Mouse (Mus musculus): ENCODE measurements at regions not wholly inside any gene's neighbourhood (a gene's known extent, or its start where the extent isn't known, plus 50 kb on each side); places are given as distances from the start of the nearest gene placed in this dataset.

DNA sequence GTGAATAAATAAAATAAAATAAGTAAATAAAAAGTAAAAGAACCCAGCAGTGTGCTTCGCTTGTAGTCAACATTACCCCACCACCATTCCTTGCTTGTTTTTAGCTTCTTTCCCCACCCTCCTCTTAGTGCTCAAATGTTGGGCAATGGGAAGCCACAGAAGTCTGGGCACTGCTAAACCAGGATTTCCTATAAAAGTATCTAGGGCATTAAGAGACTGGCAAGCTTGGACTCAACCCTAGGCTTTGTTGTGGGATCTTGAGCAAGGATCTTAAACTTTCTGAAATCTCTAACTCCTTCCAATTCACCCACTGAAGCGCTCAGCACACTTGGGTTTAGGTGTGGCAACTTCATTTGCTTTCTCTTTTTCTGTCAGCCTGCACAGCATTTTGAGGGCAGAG, 262.6 kb downstream of the Btg1 start:
- CTCF ChIA-PET = no interaction called here
- POLR2A ChIA-PET = no interaction called here

GRCm38 (mm10) chr10:96880771-96881170, 264.0 kb downstream of the Btg1 start:
- ChIA-PET CTCF (no interaction called here), POLR2A (no interaction called here)

DNA sequence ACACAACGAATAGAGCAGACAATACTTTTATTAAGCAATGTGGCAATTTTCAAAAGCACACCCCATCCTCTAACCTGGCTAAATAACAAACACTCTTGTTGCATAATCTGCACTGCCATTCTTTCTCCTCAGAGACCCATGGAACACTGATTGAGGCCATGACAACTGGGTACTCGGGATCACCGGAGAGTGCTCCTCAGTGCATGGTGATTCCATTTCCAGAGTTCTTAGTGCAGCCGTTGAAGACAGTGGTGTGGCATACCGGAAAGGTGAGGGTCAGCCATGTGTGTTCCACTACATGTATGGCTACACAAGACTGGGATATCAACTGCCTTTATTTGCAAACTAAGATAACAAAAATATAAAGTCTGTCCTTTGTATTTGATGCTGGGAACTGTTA, 264.4 kb downstream of the Btg1 start:
- POLR2A ChIA-PET = no interaction called here
- CTCF ChIA-PET = no interaction called here

- ChIA-PET POLR2A (no interaction called here), CTCF (no interaction called here)
Measured at GRCm38 (mm10) chr10:96881660-96882059, 264.9 kb downstream of the Btg1 start.

DNA sequence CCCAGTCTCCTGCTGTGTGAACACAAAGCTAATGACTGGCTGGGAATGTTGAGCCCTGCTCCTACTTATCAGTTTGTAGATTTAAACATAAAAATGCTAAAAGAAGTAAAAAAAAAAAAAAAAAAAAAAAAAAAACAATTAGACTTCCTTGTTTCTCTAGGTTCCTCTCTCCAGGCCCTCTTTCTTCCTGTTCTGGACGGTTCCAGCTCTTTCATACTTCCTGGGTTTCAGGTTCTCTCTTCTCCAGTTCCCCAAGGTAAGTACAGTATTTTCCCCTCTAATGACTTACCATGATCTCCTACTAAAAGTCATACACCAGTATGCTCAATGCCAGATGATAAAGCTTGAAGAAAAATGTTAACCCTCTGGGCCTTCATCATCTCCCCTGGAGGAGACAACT, 284.3 kb downstream of the Btg1 start:
- CTCF ChIA-PET = interaction anchor here in 1 of 4 experiments (0.7 kb wide), 1 partner anchor 790 kb away, joined by 4 read pairs; no protein-coding TSS in a partner anchor
- POLR2A ChIA-PET = interaction anchor here in 3 of 4 experiments (0.5 to 1.1 kb wide), 3 partner anchors 285 to 1261 kb away, joined by 3 to 9 read pairs (median 3); partner anchors contain the start of gene Btg1 (in 1 of the 3)

DNA sequence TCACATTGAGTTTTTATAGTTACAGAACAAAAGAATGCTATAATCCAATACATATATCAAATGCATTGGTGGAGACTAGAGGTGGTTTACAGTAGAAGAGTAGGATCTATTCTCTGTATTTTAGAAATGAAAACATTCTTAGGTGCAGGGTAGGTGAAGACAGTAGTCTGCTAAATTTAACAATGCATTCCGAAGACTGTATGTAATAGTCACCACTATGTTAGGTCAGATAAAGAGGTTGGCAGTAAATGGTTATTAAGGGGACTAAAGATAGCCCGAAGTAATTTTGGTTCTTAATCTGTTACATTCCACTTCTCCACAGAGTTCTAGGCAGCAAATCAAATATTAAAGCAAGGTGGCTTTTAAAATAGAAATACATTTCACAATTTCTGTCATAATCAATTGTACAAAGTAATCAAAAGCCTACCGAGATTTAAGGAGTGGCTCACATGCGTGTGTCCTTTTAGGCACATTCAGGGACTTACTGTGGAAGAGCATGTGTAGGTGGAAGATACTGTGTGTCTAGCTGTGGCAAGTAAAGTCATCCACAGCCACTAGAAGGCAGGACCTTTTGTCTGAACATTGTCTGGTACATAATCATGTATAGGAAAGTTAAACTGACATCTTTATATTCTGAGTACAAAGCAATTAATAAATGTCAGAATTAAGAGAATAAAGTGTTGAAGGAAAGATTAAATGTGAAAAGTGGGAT, 288.4 kb downstream of the Btg1 start:
- ChIA-PET POLR2A (no interaction called here), CTCF (no interaction called here)

GRCm38 (mm10) chr10:96909661-96910315, 293.0 kb downstream of the Btg1 start:
- CTCF ChIA-PET = no interaction called here

DNA sequence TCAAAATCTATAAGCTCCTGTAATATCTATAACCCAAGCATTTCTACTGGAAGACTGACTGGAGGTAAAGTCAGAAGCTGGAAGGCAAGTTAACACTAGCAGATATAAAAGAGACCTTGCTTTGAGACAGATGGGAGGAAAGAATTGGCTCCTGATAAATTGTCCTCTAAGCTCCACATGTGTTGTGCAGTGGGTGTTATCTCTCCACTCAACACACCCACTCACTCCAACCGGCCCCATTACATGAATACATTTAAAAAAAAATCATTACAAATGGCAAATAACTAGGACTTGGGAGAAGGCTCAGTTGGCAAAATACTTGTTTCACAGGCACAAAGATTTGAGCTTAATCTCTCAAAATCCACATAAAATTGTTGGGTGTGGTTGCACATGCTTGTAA, 304.4 kb downstream of the Btg1 start:
- CTCF ChIA-PET = interaction anchor here in 1 of 4 experiments (0.6 to 0.7 kb wide), 2 partner anchors 204 to 841 kb away, joined by 3 to 7 read pairs; no protein-coding TSS in a partner anchor
- POLR2A ChIA-PET = no interaction called here

More at GRCm38 (mm10) chr10:96909661-96910315, 293.0 kb downstream of the Btg1 start:
- POLR2A ChIA-PET = no interaction called here

- ChIA-PET POLR2A (interaction anchor here in 2 of 4 experiments (1.1 to 1.5 kb wide), 3 partner anchors 88 to 308 kb away, joined by 3 to 5 read pairs (median 4); partner anchors contain the start of gene Btg1 (in 2 of the 2)), CTCF (no interaction called here)
Measured at GRCm38 (mm10) chr10:96924266-96924672, 307.5 kb downstream of the Btg1 start.

DNA sequence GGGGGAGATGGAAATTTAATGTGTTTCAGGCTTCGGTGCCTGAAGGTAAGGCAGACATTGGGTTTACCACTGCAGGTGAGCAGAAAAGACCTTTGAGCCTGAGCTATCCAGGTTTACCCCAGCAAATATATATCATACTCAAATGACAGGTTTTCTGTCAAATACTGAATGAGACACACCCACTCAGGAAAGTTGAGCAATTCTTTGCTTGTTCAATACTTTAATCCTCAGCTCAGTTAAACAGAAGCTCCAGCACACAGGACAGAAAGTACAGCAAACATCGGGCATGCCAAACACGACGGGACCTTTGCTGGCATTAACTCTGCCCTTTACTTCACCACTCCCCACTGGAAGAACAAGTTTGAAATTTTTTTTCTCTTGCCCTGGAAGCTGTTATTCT, 307.9 kb downstream of the Btg1 start:
- ChIA-PET CTCF (no interaction called here), POLR2A (interaction anchor here in 2 of 4 experiments (1.1 to 1.5 kb wide), 3 partner anchors 89 to 308 kb away, joined by 3 to 5 read pairs (median 4); partner anchors contain the start of gene Btg1 (in 2 of the 2))

DNA sequence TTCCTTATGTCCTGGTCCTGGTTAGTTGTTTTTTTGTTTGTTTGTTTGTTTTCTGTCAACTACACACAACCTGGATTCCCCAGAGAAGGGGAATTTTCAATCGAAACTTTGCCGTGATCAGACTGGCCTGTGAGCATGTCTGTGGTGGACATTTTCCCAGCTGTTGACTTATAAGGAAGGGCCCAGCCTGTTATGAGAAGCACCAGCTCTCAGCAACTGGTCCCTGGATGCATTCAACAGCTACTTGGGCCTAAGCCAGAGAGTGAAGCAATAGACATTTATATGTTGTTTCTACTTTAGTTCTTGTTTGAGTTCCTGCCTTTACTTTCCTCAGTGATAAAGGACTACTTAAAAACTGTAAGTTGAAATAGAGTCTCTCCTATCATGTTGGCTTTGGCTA, 309.0 kb downstream of the Btg1 start:
- CTCF ChIA-PET = interaction anchor here in 1 of 4 experiments (0.5 kb wide), 1 partner anchor 450 kb away, joined by 4 read pairs; no protein-coding TSS in a partner anchor
- POLR2A ChIA-PET = interaction anchor here in 2 of 4 experiments (0.6 to 1.4 kb wide), 2 partner anchors 34 to 90 kb away, joined by 3 to 4 read pairs; no protein-coding TSS in a partner anchor

DNA sequence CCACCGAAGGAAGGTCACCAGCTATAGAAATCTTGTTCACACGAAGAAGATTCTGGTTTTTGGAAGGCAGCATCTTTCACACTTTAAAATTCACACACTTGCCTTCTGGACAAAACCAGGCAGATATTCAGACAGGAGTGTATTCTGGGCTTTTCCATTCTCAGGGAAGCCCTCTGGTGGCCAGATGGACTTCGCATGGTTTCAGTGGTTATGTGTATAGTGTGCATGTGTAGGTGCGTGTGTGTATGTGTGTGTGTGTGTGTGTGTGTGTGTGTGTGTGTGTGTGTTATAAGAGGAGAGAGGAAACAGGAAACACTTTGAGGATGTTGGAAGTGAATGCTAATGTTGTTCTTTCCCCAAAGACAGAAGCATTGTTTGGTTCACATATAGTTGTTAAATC, 317.9 kb downstream of the Btg1 start:
- POLR2A ChIA-PET = no interaction called here

DNA sequence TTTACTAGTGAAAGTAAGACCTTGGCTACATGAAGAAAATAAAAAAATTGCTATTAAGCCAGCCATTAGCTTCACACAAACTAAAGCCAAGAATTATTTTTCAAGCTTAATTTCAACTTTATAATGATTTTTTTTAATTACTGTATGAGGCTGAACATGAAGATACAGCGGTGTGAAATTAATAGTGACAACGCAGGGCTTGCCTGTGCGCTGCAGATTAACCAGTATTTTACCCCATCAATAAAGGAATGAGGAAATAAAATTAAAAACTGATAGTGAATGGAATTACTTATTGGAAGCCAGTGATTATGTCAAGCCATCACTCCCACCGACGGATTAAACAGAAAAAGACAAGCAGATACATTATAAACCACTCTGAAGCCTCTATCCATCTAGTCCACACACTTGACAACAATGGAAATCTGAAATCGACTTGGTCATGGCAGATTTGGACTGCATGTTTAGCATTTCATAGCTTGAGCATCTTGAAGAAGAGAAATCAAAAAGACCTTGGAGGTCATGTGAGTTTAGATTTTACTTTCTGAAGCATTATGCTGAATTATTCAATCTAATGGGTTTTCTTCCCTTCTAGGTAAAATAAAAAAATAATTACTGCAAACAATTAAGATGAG, 324.2 kb downstream of the Btg1 start:
- ChIA-PET POLR2A (interaction anchor here in 1 of 4 experiments (1.1 kb wide), 1 partner anchor 120 kb away, joined by 3 read pairs; no protein-coding TSS in a partner anchor), CTCF (no interaction called here)

More for the DNA sequence above, 317.9 kb downstream of the Btg1 start:
- CTCF ChIA-PET = no interaction called here

DNA sequence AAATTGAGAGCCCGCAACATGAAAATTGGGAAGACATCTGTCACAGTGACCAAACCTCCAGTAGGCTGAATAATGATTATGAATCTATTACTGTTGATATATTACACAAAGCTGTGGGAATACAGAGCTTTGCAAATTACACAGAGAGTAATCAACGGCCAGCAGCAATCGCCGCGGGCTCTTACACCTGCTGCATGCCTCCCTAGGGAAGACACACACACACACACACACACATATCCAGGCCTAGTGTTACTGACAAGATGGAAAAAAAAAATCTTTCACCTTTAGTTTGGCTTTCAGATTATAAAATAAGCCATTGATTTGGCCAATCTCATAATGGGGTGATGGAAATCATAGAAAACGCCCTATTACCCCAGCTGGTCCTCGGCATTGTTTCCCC, 327.4 kb downstream of the Btg1 start:
- ChIA-PET CTCF (no interaction called here), POLR2A (no interaction called here)

- ChIA-PET CTCF (no interaction called here), POLR2A (no interaction called here)
Measured at GRCm38 (mm10) chr10:96947971-96948370, 331.2 kb downstream of the Btg1 start.

DNA sequence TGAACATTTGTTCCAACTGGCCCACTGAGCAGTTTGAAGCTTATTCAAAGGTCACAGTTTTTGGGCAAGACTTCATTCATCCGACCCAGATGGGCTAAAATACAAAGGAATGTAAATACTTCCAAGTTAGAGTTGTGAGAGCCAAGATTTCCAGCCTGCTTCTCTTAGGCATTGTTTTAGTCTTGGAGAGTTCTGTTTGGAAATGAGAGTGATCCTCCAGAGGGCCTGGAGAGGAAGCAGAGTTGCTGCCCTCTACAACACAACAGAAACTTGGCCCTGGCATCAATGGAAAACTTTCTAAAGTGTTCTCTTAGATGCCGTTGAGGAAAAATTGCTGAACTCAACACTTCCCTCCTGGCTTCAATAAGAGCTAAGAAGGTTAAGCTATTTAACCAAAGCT, 332.1 kb downstream of the Btg1 start:
- ChIA-PET CTCF (no interaction called here), POLR2A (interaction anchor here in 1 of 4 experiments (1.0 kb wide), 1 partner anchor 332 kb away, joined by 3 read pairs; no protein-coding TSS in a partner anchor)

DNA sequence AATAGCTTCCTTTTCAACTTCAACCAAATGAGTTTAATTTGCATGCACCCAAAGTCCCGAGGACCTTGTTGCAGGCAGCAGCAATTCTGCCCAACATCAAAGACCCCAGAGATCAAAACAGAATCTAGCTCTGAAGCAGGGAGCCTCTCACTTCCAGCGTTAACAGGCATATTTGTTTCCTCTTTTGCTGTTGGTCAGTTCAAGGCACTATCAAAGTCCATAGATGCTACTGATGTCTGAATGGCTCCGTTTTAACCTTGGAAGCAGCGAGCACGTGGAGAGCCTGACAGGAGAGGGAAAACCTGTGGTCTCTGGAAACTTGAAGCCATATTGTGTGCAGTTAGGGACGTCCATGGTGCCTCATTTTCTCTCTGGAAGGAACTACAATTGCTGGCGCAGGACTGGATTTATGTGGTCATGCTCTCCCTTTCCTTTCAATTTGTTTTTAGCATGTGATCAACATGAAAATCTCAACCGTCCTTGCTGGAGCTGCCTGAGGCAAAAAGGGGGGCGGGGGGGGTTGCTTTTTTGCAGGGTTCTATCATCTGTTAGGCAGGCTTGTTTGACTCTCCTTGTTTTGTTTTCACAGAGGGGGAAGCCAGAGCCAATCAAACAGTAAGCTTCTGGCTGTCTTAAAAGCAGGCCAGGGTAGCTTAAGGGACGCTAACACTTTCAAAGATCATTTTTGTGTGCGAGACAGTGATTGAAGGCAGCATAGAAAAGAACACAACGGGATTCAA, 338.4 kb downstream of the Btg1 start:
- ChIA-PET POLR2A (no interaction called here), CTCF (no interaction called here)

DNA sequence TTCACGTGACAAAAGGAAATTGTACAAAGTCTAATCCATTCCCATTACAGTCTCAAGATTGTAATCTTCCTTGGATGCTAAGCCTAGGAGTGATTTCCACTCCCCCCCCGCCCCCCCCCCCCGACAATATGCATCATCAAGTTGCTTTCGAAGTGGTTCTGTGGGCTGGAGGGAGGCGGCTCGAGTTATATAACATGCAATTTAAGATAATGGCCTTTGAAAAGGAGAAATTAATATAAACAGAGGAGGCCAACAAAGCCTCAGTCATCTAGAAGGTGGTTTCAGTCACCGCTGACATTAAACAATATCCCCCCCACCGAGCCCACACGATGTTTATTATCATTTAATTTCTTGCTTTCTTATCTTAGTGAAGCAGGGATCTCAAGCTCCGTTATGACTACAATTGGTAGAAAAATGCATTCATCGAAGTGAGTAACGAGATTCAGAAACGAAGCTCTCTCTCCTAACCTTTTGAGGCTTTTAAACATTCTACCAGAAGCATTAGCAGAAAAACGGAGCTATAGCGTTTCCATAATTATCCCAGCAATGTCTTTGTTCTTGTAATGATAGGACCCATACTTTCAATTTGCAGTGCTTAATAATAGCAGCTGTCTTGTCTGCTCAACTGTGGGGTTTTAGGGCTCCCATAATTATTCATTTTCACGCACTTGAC, 339.1 kb downstream of the Btg1 start:
- POLR2A ChIA-PET = interaction anchor here in 1 of 4 experiments (0.6 kb wide), 1 partner anchor 339 kb away, joined by 3 read pairs; the partner anchor contains the start of gene Btg1
- CTCF ChIA-PET = interaction anchor here in 1 of 4 experiments (0.6 kb wide), 1 partner anchor 357 kb away, joined by 3 read pairs; no protein-coding TSS in a partner anchor

GRCm38 (mm10) chr10:96956449-96956834, 339.6 kb downstream of the Btg1 start:
- POLR2A ChIA-PET = interaction anchor here in 1 of 4 experiments (0.6 kb wide), 1 partner anchor 340 kb away, joined by 3 read pairs; the partner anchor contains the start of gene Btg1
- CTCF ChIA-PET = interaction anchor here in 1 of 4 experiments (0.6 kb wide), 1 partner anchor 357 kb away, joined by 3 read pairs; no protein-coding TSS in a partner anchor

Data from embryonic stem cell, embryonic (primary cell).